11 mouse cellular contexts compared by ENCODE assay signal in genomic region chr13:24656719-24657497, GRCm38 (mm10).
DNase-seq lines count a peak whose midpoint lies in the region; ATAC-seq and TF ChIP-seq lines count a peak whose summit lies in the region.
"Had no signal": no experiment of that assay in that cellular context is flagged by ENCODE, and none has a peak within 500 bp of the region (broad histone marks: within the 10 kb centered on the region; RNA-seq: fewer than 3 reads in every experiment).

No protein-coding gene starts in this region.

- peak; percentile 50 for ATAC-seq in common myeloid progenitor, adult 5-6 weeks (replicated peaks; ENCODE audit: low read depth, poor library complexity, severe bottlenecking)
- ATAC-seq in midbrain, postnatal 0 days (ENCODE audit: low FRiP score) = peak; percentile 73
- no peak for ATAC-seq in megakaryocyte progenitor cell, adult 5-6 weeks (replicated peaks; ENCODE audit: poor library complexity)
- no peak for ATAC-seq in granulocyte monocyte progenitor cell, adult 5-6 weeks (replicated peaks; ENCODE audit: poor library complexity, severe bottlenecking)

- H3K4me1 ChIP-seq in hindbrain, embryonic 10.5 days (replicated peaks) = peaks cover 10% of the 10 kb centered on the region
- H3K4me1 ChIP-seq in midbrain, postnatal 0 days (ENCODE audit: insufficient read depth, low read length) = peaks cover 13% of the 10 kb centered on the region; the same call in 1 of the 2 replicates

- H3K9ac ChIP-seq in midbrain, postnatal 0 days (replicated peaks; ENCODE audit: low read length, poor library complexity, severe bottlenecking) = peak overlapping the region; percentile 24; the same call in 1 of the 2 replicates
- H3K9ac ChIP-seq: limb, embryonic 13.5 days had no signal

- no peak overlapping the region for H3K27ac ChIP-seq in gastrocnemius, adult 2 months
- H3K27ac ChIP-seq in hindbrain, embryonic 10.5 days = peak overlapping the region; percentile 64
- H3K27ac ChIP-seq in midbrain, postnatal 0 days (ENCODE audit: low read depth, low read length) = peak overlapping the region; percentile 59
- H3K27ac ChIP-seq: limb, embryonic 13.5 days had no signal

- 37% methylated on average over 15 of the region's 15 CpGs for WGBS in hindbrain, embryonic 10.5 days
- WGBS in midbrain, postnatal 0 days = 10% methylated on average over 15 of the region's 15 CpGs

- H3K4me3 ChIP-seq in gastrocnemius, adult 2 months = peak overlapping the region; percentile 17; the same call in 1 of the 2 replicates
- no peak overlapping the region for H3K4me3 ChIP-seq in hindbrain, embryonic 10.5 days
- no peak overlapping the region for H3K4me3 ChIP-seq in midbrain, postnatal 0 days (ENCODE audit: low read depth, low read length)
- H3K4me3 ChIP-seq: limb, embryonic 13.5 days had no signal

- no peaks in the 10 kb centered on the region for H3K27me3 ChIP-seq in hindbrain, embryonic 10.5 days (ENCODE audit: insufficient read depth, poor library complexity, severe bottlenecking)
- no peaks in the 10 kb centered on the region for H3K27me3 ChIP-seq in midbrain, postnatal 0 days (ENCODE audit: insufficient read depth, low read length)
- H3K27me3 ChIP-seq: limb, embryonic 13.5 days had no signal

- intact Hi-C loops in gastrocnemius, adult 2 months (cut with DNase I) = no loop called here

- H3K36me3 ChIP-seq in hindbrain, embryonic 10.5 days = no peaks in the 10 kb centered on the region
- H3K36me3 ChIP-seq in midbrain, postnatal 0 days (ENCODE audit: insufficient read depth, low read length) = no peaks in the 10 kb centered on the region
- H3K36me3 ChIP-seq: limb, embryonic 13.5 days had no signal

- no peak for TF ChIP-seq CTCF in gastrocnemius, adult 2 months (IDR thresholded peaks at IDR 0.05)
- TF ChIP-seq CTCF in midbrain, postnatal 0 days (IDR thresholded peaks at IDR 0.05) = no peak

- no peaks in the 10 kb centered on the region for H3K9me3 ChIP-seq in hindbrain, embryonic 10.5 days
- no peaks in the 10 kb centered on the region for H3K9me3 ChIP-seq in midbrain, postnatal 0 days (ENCODE audit: low read length)
- H3K9me3 ChIP-seq: limb, embryonic 13.5 days had no signal

- DNase-seq in gastrocnemius, adult 2 months = no peak
- no peak for DNase-seq in gastrocnemius, adult 18-20 months (ENCODE audit: low spot score)
- peak; percentile 22 for DNase-seq in hindbrain, embryonic 10.5 days (ENCODE audit: low spot score)
- peak; percentile 73 for DNase-seq in midbrain, postnatal 0 days (ENCODE audit: low spot score)
- DNase-seq in urinary bladder, postnatal 14 days (ENCODE audit: low spot score) = no peak
- DNase-seq: kidney, postnatal 25 days; lung, postnatal 36 days had no signal

- peak overlapping the region; percentile 40 for H3K4me2 ChIP-seq in midbrain, postnatal 0 days (ENCODE audit: low read depth, low read length, poor library complexity, severe bottlenecking)
- H3K4me2 ChIP-seq: limb, embryonic 13.5 days had no signal

Comparison
In these comparisons a context has a peak if more than half of its experiments do, and no peak if none do; other contexts are left out.
1. DNase-seq: peak in hindbrain, embryonic 10.5 days (single experiment) and midbrain, postnatal 0 days (single experiment); none in gastrocnemius, adult 2 months (single experiment), gastrocnemius, adult 18-20 months (single experiment) and urinary bladder, postnatal 14 days (single experiment).
2. ATAC-seq: peak in common myeloid progenitor, adult 5-6 weeks (single experiment) and midbrain, postnatal 0 days (single experiment); none in megakaryocyte progenitor cell, adult 5-6 weeks (single experiment) and granulocyte monocyte progenitor cell, adult 5-6 weeks (single experiment).